Mouse (Mus musculus) kidney, adult 2 months (tissue): Measurements from ENCODE around the gene Nr2f6. TPM values are rescaled to one million over a fixed set of nuclear protein-coding genes. Genes with fewer than 3 reads are reported as not detected.

Experiments
- DNase-seq: peaks from one replicate; pipeline ENCODE4 v3.0.0; 2021
- H3K27ac ChIP-seq: fragments of 200-500 bp; 2 replicates; pipeline ENCODE4 v1.5.1; 2012; ENCODE audit warnings: low read depth, low read length, control low read depth, inconsistent platforms; ENCODE audit not compliant: insufficient read depth
- H3K27me3 ChIP-seq: fragments of 200-500 bp; replicated peaks from 2 replicates; pipeline ENCODE4 v1.6.1; 2012; ENCODE audit warnings: mild to moderate bottlenecking, moderate library complexity, low read length, inconsistent platforms; ENCODE audit not compliant: control insufficient read depth, insufficient read depth
- H3K36me3 ChIP-seq: fragments of 200-500 bp; 2 replicates; pipeline ENCODE4 v1.6.1; 2012; ENCODE audit warnings: mild to moderate bottlenecking, moderate library complexity, low read length, inconsistent platforms; ENCODE audit not compliant: control insufficient read depth, insufficient read depth
- H3K4me1 ChIP-seq: fragments of 200-500 bp; 2 replicates; pipeline ENCODE4 v1.6.1; 2011; ENCODE audit warnings: low read length; ENCODE audit not compliant: control insufficient read depth, insufficient read depth
- H3K4me3 ChIP-seq: fragments of 200-500 bp; 2 replicates; pipeline ENCODE4 v1.5.1; 2011; ENCODE audit warnings: mild to moderate bottlenecking, low read depth, low read length, control low read depth; ENCODE audit not compliant: insufficient read depth
- CTCF ChIP-seq: fragments of 200-500 bp; conservative IDR thresholded peaks from 2 replicates; pipeline ENCODE4 v1.5.1; 2011; ENCODE audit warnings: low read depth, mild to moderate bottlenecking, control low read depth, low read length, moderate library complexity, mixed read lengths; ENCODE audit not compliant: insufficient read depth, insufficient read length
- POLR2A ChIP-seq: fragments of 200-500 bp; IDR thresholded peaks from one replicate; pipeline ENCODE4 v1.6.1; 2011; ENCODE audit warnings: low read depth, low read length, control low read depth
- WGBS: fragments of 180-500 bp; shearing (Covaris S2); methylation state at CpG from one replicate; pipeline ENCODE4 v1.1.7; 2018; 5-methylcytosine and 5-hydroxymethylcytosine counted together
- polyA plus RNA-seq: library from polyadenylated mRNA; depleted of rRNA; stranded (reverse); fragments of >200 nt; gene quantifications from 2 replicates; pipeline ENCODE4 v1.2.3, GENCODE M21; 2012

Gene Nr2f6
- polyA plus RNA-seq, 1 experiment = 177 TPM

GRCm38 (mm10) chr8:71373000-71373399 lies 8.8 kb downstream of the Nr2f6 start:
- no peak overlapping the region for H3K27ac ChIP-seq
- no peak for DNase-seq
- H3K36me3 ChIP-seq = peaks cover 2% of the 10 kb centered on the region; the same call in 1 of the 2 replicates
- no peak overlapping the region for H3K4me3 ChIP-seq
- H3K27me3 ChIP-seq = no peaks in the 10 kb centered on the region
- peaks cover 24% of the 10 kb centered on the region for H3K4me1 ChIP-seq
- WGBS = 89% methylated on average over 3 of the region's 3 CpGs
- TF ChIP-seq POLR2A = no peak
- no peak for TF ChIP-seq CTCF

GRCm38 (mm10) chr8:71372427-71372826 lies 9.3 kb downstream of the Nr2f6 start:
- Histone ChIP-seq H3K27ac (no peak overlapping the region), H3K4me1 (peaks cover 24% of the 10 kb centered on the region), H3K4me3 (no peak overlapping the region), H3K27me3 (no peaks in the 10 kb centered on the region), H3K36me3 (peaks cover 2% of the 10 kb centered on the region; the same call in 1 of the 2 replicates)
- DNase-seq = peak; percentile 12
- TF ChIP-seq CTCF (no peak), POLR2A (peak; percentile 6)
- WGBS = 83% methylated on average over 12 of the region's 12 CpGs

DNA sequence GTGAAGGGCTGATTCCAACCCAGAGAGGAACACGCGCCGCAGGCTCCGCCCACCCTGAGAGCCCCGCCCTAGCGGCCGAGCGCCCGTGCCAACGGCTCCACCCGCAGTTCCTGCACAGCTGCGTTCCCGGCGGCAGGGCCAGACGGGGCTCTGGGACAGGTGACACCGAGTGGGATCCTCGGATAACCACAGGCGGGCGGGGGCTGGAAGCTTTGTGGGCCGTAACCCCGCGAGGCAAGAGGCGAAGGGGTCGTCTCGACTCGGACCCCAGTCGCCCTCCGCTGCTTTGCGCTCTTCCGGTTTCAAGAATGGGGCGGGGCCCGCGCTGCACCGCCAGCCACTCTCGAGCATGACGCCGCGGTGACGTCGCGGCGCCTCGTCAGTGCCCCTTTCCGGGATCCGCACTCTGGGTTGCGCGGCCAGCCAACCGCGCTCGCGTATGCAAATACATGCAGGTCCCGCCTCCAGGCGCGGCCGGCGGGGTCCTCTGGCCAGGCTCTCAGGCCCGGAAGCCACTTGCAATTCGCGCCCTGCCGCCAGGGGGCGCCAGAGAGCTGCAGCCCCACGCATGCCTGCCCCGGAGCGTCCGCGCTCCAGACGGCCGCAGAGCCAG lies 10.4 kb downstream of the Nr2f6 start, which contains the start of gene Ocel1:
Gene Ocel1, plus strand, starts transcription at position 63 of the 613 bp plus-strand sequence.
- under 1% methylated on average over 68 of the region's 68 CpGs for WGBS
- peaks cover 2% of the 10 kb centered on the region; the same call in 1 of the 2 replicates for H3K36me3 ChIP-seq
- H3K27me3 ChIP-seq = no peaks in the 10 kb centered on the region
- DNase-seq = peak; percentile 99
- peak within 1 kb of the TSS; percentile 70 for H3K4me3 ChIP-seq
- TF ChIP-seq CTCF (peak; percentile 83), POLR2A (peak; percentile 77)
- peaks cover 13% of the 10 kb centered on the region; the same call in 1 of the 2 replicates for H3K4me1 ChIP-seq
- peak within 1 kb of the TSS; percentile 90 for H3K27ac ChIP-seq

DNA sequence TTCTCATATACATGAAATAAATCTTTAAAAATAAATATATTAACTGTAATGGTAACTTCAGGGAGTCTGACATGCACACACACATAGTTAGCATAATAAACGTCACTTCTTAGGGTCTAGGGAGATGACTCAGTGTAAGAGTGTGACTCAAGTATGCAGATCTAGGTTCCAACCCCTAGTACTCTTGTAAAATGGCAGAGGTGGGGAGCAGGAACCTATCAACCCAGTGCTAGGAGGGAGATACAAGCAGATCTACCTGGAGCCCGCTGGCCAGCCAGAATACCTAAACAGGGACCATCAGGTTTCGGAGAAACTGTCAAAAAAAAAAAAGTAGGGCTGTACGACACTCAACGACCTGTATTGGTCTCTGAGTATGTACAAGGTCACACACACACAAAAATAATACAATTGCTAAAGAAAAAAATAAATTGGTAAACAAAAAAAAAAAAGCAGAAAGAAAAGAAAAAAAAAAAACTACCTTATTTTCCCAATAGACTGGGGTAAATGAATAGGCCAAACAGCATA lies 11.0 kb downstream of the Nr2f6 start:
- no peak overlapping the region for H3K27ac ChIP-seq
- H3K4me3 ChIP-seq = no peak overlapping the region
- no peak for DNase-seq
- peaks cover 2% of the 10 kb centered on the region; the same call in 1 of the 2 replicates for H3K36me3 ChIP-seq
- WGBS = 20% methylated on average over 5 of the region's 5 CpGs
- no peaks in the 10 kb centered on the region for H3K27me3 ChIP-seq
- peaks cover 10% of the 10 kb centered on the region; the same call in 1 of the 2 replicates for H3K4me1 ChIP-seq
- TF ChIP-seq POLR2A = no peak
- TF ChIP-seq CTCF = no peak

GRCm38 (mm10) chr8:71369040-71369718 lies 12.6 kb downstream of the Nr2f6 start:
- Histone ChIP-seq H3K27me3 (no peaks in the 10 kb centered on the region), H3K4me1 (no peaks in the 10 kb centered on the region; the same call in 1 of the 2 replicates), H3K27ac (no peak overlapping the region), H3K4me3 (no peak overlapping the region), H3K36me3 (no peaks in the 10 kb centered on the region; the same call in 1 of the 2 replicates)
- 95% methylated on average over 10 of the region's 10 CpGs for WGBS
- DNase-seq = no peak
- TF ChIP-seq POLR2A = no peak

DNA sequence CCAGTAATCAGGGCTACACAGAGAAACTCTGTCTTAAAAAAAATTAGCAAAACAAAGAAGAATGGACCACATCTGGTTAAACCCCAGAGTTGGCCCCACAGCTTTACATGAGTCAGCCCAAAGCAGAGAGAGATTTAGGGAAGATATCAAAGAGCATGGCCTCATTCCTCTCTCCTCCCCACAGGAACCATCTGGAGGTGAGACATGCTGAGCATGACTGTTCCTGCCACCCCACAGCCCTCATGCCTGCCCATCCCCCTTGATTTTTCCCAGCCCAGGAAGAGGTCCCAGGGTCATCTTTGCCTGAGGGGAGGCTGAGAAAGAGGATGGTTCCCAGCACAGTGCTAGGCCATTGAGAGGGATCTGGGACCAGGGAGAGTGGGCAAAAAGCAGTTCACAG lies 13.4 kb downstream of the Nr2f6 start:
- Histone ChIP-seq H3K27ac (no peak overlapping the region), H3K27me3 (no peaks in the 10 kb centered on the region), H3K4me1 (no peaks in the 10 kb centered on the region; the same call in 1 of the 2 replicates), H3K36me3 (no peaks in the 10 kb centered on the region; the same call in 1 of the 2 replicates), H3K4me3 (no peak overlapping the region)
- no peak for DNase-seq
- TF ChIP-seq POLR2A = no peak
- TF ChIP-seq CTCF = no peak
